Mouse (Mus musculus): ENCODE measurements around the gene Med13l.

The Med13l gene

DNA sequence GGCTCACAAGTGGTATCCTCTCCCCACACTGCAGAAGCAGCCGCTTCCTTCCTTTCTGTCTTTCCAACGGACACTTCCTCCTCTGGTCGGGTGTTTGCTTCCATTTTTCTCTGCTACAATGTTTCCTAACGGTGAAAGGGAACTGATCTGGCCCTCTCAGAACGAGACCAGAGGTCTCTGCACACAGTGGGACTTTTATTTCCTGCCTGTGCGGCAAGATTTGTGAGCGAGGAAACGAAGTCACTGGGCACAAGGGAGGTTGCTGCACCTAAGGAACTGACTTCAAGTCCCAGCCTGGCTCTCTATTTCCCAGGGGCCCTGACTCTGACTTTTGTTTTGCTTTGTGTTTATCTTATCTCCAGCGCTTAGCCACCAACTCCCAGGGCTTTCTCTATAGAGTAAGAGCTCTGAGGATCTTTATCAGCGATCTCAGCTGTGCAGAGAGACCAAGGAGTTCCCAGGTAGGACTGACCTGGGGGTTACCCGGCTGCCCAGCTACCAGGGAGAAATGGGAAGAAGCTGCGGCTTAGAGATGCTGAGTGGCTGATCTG is 4.0 kb upstream of the Med13l start:
- DNase-seq (ENCODE audit: low spot score in 2 of 2) = no peak

DNA sequence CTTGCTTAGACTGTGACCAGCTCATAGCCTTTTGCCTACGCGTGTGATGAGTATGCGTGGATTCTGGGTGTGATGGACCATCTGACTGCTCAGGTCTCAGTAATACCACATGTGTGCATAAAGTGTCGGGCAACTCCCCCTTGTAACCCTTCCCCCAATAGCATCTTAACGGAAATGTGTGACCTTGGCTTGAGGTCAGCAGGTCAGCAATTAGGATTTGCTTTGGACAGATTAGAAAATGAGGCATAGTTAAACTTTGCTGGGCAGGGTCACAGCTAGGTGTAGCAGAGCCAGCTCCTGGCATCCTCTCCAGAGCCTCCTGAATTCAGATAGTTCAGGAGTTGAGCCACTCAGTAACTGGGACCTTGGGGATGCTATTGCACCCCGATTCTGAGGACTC is 1.6 kb upstream of the Med13l start:
- DNase-seq (ENCODE audit: low spot score in 2 of 2) = no peak

DNA sequence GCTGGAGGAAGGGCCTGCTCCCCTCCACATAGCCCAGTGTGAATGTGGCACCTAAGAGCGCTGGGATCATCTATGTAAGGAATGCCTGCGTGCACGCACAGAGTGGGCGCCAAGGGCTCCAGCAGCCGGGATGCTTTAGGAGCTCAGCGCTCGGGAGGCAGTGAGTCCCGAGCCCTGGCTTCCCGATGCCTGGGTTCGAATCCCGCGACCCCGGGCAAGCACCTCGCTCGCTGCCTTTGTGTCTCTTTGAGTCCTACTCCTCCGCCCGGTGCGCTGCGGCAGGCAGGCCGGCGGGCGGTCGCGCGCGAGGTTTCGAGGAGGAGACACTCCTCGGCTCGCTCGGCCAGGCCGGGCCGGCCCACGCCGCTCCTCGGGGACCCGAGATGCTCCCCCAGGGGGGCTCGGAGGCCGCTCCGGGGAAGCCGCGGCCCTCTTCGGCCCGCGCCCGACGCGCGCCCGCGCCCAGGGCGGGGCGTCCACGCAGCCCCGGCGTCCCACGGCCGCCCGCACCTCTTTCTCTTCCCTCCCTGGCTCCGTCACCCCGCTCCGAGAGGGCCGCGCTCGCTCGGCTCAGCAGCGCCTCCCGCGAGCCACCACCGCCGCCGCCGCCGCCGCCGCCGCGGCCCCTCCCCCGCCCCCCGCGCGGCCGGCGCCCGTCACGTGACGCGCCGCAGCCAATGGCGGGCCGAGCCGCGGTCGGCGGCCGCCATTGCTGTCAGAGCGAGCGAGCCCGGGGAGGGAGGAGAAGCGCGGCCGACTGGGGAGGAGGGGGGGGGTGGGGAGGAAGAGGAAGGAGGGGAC is 695 bp upstream of the Med13l start:
- DNase-seq (ENCODE audit: low spot score in 2 of 2) = peak; percentile 71 to 81

DNA sequence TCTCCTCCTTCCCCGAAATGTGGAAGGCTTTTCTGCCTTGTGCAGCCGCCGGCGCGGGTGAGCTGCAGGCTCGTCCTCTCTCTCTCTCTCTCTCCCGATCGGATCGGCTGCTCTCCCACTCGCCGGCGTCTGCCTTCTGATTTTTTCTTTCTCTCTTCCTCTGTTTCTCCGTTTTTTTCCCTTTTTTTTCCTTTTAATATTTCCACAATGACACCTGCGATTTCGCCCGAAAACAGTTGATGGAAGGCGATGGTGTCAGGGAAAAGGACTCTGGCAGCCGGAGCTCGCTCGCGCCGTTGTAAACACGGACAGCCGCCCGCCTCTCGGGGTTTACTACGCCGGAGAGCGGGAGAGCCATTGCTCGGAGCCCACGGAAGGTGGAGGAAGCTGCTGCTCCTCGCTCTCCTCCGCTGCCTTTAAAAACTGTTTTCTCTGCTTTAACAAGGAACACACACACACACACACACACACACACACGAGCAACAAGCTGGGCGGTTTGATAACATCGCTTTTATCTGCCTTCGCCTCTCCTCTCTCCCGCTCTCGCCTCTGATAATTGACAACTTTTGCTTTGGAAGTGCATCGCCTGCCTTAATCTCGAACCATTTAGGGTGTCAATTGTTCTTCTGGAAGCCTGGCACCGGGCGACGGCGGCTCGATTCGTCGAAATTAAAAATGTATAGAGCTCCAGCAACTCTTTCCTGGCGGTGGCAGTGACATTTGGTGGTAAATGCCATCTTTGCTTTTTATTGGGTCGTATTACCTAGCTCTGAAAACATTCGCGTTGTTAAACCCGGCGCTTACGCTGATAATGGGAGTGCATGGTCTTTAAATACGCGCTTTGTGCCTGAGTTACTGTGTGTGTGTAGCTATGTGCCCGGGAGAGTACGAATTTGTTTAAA is 858 bp downstream of the Med13l start:
- DNase-seq (ENCODE audit: low spot score in 2 of 2) = peak; percentile 34 to 56

DNA sequence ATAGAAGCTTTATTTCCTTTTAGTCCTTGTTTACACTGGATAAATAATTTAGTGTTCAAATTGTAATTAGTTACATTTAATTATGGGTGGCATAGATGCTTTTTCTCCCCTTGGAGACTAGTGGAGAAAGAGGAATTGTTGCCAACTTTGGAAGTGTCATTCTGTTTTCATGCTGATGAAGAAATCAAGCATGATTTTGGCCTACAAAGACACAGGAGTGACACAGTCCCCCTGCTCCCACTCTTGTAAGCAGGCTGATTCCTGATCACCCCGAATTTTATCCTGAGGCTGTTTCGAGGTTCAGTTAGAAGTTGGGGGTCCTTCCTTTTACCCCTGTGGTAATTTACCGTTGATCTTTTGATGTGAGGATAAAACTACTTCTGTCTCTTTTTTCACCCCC is 1.7 kb downstream of the Med13l start:
- no peak for DNase-seq (ENCODE audit: low spot score in 2 of 2)

DNA sequence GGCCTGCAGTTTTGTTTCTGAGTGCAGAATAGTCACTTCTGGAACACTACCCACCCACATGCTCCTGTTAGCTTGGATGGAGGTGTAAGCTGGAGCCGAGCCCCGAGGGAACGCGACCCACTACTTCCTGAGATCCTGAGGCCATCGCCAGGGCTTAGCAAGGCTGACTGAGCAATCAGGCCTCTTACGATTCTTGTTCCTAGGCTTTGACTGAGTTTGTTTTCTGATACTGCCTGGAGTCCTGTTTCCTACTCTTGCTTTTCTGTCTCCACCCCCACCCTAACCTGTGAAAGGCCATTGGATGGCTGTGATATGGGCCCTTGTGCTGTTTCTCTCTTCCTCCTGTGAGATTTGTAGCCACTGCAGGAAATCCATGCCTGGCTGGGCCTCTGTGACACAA is 3.1 kb downstream of the Med13l start:
- no peak for DNase-seq (ENCODE audit: low spot score in 2 of 2)

DNA sequence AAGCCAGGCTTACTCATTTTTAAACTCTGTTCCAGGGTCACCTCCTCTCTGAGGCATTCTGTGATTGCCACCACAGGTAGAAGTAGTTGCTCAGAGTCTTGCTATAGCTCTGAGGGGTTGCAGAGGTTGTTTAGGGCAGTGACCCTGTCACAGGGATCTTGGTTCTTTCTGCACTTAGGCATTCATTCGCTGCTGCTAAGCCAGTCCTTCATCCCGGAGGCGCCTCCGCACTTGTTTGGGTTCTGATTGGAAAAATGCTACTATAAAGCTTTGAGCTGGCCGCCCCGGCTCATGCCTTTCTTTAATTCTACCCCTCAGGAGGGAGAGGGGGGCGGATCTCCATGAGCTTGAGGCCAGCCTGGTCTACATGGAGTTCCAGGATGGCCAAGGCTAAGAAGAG is 6.9 kb downstream of the Med13l start:
- no peak for DNase-seq (ENCODE audit: low spot score in 2 of 2)

DNA sequence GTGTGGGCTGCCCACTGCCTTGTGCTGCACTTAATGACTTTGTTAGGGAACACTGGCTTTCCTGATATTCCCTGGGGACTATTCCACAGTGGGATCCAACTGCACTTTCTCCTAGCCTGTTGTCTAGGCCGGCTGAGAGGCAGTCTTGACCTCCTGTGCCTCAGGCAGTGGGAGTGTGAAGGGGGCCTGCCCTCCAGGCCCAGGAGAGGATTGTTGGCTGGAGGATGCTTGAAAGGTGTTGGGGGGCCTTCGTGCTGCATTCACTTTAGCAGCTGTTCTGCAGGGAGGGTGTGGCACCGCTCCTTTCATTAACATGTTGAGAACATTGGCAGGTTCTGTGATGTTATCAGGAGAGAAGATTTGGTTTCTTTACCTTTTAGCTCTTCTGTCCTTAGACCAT is 8.5 kb downstream of the Med13l start:
- no peak for DNase-seq (ENCODE audit: low spot score in 2 of 2)

DNA sequence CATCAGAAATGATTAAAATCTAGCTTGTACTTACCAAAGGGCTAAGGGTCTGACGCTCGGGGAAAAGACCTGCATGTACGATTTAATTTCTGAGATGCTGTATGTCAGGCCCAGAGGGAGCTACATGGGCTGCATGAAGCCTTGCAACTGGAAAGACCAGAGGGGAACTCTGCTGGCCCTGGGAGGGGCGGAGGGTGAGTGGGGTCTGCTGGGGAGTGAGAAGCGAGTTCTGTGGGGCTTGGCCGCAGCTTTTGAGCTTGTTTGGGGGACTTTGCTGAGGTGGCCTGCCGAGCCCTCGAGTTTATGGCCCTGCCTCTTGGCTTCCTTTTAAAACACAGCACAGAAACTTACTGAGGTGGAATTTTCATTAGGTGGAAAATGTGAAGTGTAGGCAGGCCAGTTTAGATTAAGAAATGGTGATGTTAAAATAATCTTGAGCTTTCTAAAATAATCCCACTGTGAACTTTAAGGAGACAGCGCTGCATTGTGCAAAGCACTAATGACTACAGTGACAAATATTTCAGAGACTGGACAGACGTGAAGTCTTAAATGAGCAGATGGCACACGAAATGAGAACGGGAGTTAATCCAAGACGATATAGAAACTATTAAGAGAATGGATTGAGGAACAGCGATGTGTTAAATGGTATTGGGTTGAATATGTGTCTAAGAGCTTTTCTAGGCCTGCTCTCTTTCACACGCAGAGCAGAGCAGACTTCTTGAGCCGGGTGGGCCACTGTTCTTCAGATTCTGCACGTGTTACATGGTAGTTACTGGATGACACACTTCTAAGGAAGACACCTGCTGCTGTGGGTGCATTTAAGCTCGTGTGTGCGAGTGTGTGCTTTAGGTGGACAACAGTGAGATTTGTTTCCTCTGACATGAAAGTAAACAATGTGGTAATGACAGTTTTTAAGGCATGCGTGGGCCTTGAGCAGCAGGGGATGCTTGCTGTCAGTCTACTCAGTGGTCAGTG is 9.4 kb downstream of the Med13l start:
- no peak for DNase-seq (ENCODE audit: low spot score in 2 of 2)

DNA sequence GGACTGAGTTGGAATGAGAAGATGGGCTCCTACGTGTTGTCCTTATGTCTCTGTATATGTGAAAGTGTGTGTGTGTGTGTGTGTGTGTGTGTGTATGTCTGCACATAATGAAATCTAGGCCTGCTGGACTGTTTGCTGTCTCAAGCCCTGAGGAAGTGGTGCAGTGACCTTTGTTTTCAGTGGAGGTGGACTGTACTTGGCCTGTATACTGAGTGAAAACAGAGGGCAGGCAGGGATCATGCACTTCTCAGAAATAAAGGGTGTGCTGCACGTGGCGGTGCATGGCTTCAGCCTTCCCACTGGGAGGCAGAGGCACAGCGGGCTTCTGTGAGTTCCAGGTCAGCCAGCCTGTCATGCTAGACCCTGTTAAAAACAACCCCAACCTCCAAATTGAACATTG is 11.0 kb downstream of the Med13l start:
- no peak for DNase-seq (ENCODE audit: low spot score in 2 of 2)

DNA sequence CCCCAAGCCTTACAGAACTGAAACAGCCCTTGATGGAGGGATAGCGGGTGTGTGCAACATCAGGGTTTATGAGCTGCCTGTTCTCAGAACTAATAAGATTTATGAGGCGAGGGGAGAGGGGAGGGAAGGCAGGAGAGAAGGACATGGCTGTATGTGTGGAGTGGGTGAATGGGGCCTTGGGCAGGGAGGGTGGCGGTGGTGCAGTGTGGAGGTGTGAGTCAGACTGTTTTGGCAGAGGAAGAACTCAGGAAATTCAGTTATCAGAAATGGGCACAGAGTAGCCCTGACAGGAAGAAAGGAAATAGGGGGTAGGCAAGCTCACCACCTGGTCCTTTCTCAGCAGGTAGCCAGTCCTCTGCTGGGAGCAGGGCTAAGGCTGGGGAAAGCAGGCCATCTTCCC is 13.8 kb downstream of the Med13l start:
- DNase-seq (ENCODE audit: low spot score in 2 of 2) = no peak

DNA sequence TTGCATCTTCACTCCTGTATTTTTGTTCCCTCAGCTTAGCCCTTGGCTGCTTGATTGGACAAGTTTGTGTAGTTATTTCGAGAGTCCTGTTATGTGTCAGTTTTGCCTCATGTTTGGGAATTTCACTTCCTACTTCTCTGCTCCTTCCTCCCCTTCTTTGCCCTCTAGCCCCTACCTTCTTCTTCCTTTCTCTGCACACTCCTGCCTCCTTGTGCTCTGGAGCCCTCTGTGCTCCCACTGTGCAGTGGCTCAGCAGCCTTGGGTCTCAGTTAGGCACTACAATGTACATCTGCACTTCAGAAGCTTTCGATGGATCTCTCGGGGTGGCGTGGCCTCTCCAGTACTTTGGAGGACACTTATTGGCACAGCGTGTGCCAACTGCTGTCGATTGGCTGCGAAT is 14.5 kb downstream of the Med13l start:
- no peak for DNase-seq (ENCODE audit: low spot score in 2 of 2)

DNA sequence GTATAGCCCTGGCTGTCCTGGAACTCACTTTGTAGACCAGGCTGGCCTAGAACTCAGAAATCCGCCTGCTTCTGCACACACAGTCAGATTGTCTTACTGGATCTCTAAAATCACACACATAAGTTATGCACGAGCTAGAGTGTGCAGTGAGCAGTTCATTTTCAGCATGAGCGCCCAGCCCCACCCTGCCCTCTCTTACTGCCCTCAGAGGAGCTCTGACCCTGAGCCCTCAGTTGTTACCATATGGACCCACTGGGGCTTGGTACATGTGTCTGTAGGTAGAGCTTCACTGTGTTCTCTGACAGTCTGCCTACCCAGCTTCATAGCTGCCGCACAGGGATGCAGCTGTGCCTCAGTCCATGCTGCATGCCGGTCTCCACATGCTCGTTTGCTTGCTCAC is 15.4 kb downstream of the Med13l start:
- DNase-seq (ENCODE audit: low spot score in 2 of 2) = no peak

DNA sequence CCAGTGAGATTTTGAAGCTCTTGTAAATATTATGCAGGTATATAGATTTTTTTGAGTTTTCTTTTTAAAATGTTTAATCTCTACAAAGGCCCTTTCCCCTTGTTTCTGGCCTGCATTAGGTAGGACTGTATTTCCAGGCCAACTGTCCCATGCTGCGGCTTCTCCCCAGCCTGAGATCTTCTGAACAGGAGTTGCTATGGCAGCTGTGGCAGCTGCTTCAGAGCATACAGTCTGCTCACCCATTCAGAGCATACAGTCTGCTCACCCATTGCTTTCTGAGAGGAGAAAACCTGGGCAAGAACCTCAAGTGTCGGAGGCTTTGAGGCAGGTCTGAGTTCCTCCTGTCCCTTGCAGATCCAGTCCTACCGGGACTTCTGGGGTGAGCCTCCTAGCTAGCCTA is 16.3 kb downstream of the Med13l start:
- DNase-seq (ENCODE audit: low spot score in 2 of 2) = no peak

DNA sequence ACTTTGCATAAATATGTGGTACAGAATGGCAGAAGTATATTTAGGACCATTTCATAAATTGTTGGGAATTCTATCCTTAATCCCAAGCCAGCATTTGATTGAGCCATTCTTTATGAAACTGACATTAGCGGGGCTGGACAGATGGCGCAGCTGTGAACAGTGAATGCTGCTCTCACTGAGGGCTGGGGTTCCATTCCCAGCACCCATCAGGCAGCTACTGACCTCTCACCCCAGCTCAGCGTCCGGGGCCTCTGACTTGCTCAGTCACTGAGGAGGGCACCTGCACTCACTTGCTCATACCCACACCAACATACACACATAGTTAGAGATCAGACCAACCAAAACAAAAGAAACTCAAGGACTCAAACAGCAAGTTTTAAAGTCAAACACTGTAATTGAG is 24.9 kb downstream of the Med13l start:
- DNase-seq (ENCODE audit: low spot score in 2 of 2) = no peak

DNA sequence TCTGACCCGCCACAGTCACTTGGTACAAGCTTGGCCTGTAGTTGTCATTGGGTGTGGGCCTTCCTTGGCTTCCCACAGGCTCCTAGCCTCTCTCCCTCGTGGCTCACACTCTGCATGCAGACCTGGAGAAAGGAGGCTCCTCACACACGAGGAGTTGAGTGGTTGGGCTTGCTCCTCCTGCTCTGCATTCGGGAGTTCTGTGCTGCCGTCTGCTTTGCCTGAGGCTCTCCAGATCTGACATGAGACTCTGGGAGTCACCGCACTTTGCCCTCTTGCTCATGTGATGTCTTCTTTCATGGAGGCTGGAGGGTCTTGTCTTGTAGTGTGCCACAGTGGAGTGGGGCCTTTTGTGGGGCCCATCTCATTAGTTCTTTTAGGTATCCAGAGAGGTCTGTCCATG is 26.1 kb downstream of the Med13l start:
- no peak for DNase-seq (ENCODE audit: low spot score in 2 of 2)

DNA sequence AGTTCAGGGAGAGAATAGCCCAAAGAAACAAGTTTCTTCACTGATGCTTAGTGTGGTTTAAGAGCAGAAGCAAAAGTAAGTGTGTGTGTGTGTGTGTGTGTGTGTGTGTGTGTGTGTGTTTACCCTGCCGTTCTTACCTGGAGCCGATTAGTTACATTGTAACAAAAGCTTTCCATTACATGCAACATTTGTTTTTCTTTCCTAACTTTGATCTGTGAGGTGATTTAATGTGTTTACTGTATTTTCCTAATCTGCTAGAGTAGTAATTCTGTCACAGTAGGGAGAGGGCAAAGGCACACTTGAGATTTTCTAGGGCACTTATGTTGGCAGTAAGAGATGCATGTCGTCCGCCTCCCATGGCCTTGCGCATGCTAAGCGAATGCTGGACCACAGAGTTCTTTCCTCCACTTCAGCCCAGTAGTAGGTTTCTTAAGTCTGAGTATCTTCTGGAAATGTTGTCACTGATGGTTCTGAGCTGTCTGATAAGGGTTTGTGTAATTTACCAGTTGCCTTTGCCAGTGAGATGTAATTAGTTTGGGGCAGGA is 28.0 kb downstream of the Med13l start:
- no peak for DNase-seq (ENCODE audit: low spot score in 2 of 2)

DNA sequence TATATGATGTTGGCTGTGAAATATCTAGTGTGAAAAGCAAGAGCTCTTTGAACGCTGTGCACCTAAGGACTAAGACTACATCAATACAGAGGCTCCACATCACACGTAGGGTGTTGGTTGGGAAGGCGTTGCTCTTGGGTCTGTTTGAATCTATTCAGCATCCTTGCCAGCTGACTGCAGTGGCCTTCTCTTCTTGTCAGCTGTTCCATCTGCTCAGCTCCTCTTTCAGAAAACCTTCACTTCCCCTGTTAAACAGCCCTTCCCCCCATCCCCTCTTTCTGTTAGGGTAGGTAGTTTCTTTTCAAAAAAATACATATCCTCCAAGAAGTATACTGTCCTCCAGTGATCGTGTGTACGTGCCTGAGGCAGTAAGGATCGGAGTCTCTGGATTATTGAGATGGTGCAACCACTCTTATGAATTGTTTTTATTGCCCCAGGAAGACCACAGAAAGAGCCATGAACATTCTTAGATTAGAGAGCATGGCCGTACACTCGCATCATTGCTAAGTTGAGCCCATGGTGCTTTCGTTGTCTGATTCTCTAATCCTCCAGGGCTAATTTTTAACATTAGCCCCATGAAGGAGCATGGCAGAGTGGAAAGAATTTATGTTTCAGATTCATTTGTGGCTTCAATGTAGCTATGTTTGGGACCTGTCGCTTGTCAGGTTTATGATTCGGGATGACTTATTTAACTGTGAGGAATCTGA is 28.9 kb downstream of the Med13l start:
- no peak for DNase-seq (ENCODE audit: low spot score in 2 of 2)

DNA sequence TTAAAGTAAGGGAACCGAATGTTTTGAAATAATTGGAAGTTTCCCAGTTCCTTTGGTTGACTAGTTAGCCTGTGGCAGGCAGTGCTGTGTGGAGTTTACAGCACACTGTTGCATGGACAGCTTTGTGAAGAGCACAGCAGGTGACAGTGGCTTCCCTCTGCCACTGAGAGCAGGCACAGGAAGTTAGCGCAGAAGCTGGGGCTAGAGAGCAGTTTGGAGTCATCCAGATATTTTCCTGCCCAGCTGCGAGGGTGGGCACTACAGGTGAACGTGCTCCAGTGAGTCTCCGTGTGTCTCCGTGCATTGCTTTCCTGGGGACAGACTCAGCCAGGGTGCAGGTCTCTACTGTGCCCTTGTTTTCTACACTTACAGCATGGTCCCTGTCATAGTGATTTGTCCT is 30.4 kb downstream of the Med13l start:
- DNase-seq (ENCODE audit: low spot score in 2 of 2) = no peak

DNA sequence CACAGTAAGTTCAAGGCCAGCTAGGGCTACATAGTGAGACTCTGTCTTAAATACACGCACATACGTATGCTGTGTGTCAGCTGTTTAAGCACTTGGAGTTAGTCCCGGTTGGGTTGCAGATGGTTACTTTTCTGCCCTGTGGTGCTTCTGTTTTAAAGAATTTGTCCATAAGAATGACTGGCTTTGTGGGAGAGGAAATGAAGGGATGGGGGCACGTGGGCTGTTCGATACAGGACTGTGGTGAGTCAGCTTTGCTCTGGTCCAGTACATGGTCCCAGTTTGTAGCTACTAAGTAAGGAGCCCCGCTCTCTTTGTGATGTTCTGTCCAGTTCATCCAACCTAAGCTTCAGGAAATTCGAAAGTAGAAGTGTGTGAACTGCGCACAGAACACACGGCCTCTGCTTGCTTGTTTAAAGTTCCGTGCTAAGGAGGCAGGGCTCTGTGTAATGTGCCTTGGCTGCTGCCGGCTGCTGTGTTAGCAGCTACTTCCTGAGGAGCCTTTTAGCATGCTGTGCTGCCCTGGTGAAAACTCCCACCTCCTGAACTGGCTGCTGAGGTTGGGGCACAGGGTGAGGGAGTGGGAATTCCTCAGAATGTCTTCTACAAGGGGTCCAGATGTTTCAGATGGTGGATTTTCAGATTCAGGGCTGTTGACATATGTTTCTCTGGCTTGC is 31.5 kb downstream of the Med13l start:
- DNase-seq (ENCODE audit: low spot score in 2 of 2) = no peak
